Mouse (Mus musculus) heart, embryonic 14.5 days (tissue): ENCODE measurements around the gene Snx20. TPM values are rescaled to one million over a fixed set of nuclear protein-coding genes. Genes with fewer than 3 reads are reported as not detected.

Experiments used
- ATAC-seq: fragments of 200-750 bp; cut with Nextera tagmentation; 2 replicates; pipeline ENCODE4 v1.8.0; 2017; ENCODE audit warnings: low read depth, moderate TSS enrichment; ENCODE audit not compliant: insufficient number of reproducible peaks, insufficient read depth, low FRiP score
- H3K27ac ChIP-seq, 2 experiments: fragments of 200-500 bp in 1 of 2; fragments of 300-500 bp in 1 of 2; sonication (generic) in 1 of 2; replicated peaks in 1 of 2; 2 replicates each; pipeline ENCODE4 v1.5.1; 2012 to 2014; ENCODE audit warnings: low read depth in 2 of 2, low read length in 2 of 2, control low read depth in 1 of 2, mild to moderate bottlenecking in 1 of 2, mixed read lengths in 1 of 2; ENCODE audit not compliant: control insufficient read depth in 1 of 2, insufficient read depth in 1 of 2
- H3K27me3 ChIP-seq: fragments of 300-500 bp; sonication (generic); 2 replicates; pipeline ENCODE4 v1.6.1; 2014; ENCODE audit warnings: mild to moderate bottlenecking, low read length, control low read depth; ENCODE audit not compliant: control insufficient read depth, insufficient read depth
- H3K36me3 ChIP-seq: fragments of 300-500 bp; sonication (generic); 2 replicates; pipeline ENCODE4 v1.6.1; 2014; ENCODE audit warnings: mild to moderate bottlenecking, control low read depth, low read length, mixed read lengths; ENCODE audit not compliant: control insufficient read depth, insufficient read depth
- H3K4me1 ChIP-seq, 2 experiments: fragments of 200-500 bp in 1 of 2; fragments of 300-500 bp in 1 of 2; sonication (generic) in 1 of 2; 2 replicates each; pipeline ENCODE4 v1.6.1; 2012 to 2014; ENCODE audit warnings: low read length in 2 of 2, control low read depth in 1 of 2, mixed read lengths in 1 of 2; ENCODE audit not compliant: control insufficient read depth in 2 of 2, insufficient read depth in 2 of 2
- H3K4me2 ChIP-seq: fragments of 300-500 bp; sonication (generic); 2 replicates; pipeline ENCODE4 v1.6.1; 2014; ENCODE audit warnings: mild to moderate bottlenecking, low read length
- H3K4me3 ChIP-seq, 2 experiments: fragments of 200-500 bp in 1 of 2; fragments of 300-500 bp in 1 of 2; sonication (generic) in 1 of 2; 2 replicates each; pipeline ENCODE4 v1.5.1; 2012 to 2014; ENCODE audit warnings: low read length in 2 of 2, mild to moderate bottlenecking in 2 of 2, control low read depth in 1 of 2, low read depth in 1 of 2, moderate library complexity in 1 of 2; ENCODE audit not compliant: control insufficient read depth in 1 of 2, insufficient read depth in 1 of 2
- H3K9ac ChIP-seq: fragments of 300-500 bp; sonication (generic); 2 replicates; pipeline ENCODE4 v1.6.1; 2014; ENCODE audit warnings: mild to moderate bottlenecking, low read length
- H3K9me3 ChIP-seq: fragments of 300-500 bp; sonication (generic); 2 replicates; pipeline ENCODE4 v1.6.1; 2016; ENCODE audit warnings: low read length, control low read depth; ENCODE audit not compliant: control insufficient read depth
- WGBS: fragments of 180-500 bp; shearing (Covaris S2); extraction: QIAGEN DNeasy Blood & Tissue Kit; methylation state at CpG from one replicate; pipeline ENCODE4 v1.1.7; 2014; 5-methylcytosine and 5-hydroxymethylcytosine counted together
- polyA plus RNA-seq: library from polyadenylated mRNA; unstranded; fragments of >200 nt; fragmentation: Nextera tagmentation; extraction: Ambion mirVana; gene quantifications from 2 replicates; pipeline ENCODE4 v1.2.1, GENCODE M21; 2014

Gene Snx20
- polyA plus RNA-seq, 1 experiment from 2014 or later = 1.7 TPM

- Histone ChIP-seq H3K4me1 (peaks cover 0 to 5% of the 10 kb centered on the region in 2 experiments; a peak in 1 of 4 replicates), H3K9me3 (no peaks in the 10 kb centered on the region), H3K4me2 (peak overlapping the region; percentile 94), H3K9ac (no peak overlapping the region), H3K27me3 (peaks cover 54% of the 10 kb centered on the region), H3K4me3 (no peak overlapping the region), H3K27ac (no peak overlapping the region), H3K36me3 (no peaks in the 10 kb centered on the region)
- no peak for ATAC-seq
- WGBS = 57% methylated on average over 3 of the region's 3 CpGs
Observed at GRCm38 (mm10) chr8:88626433-88626832, 9.5 kb downstream of the Snx20 start.

GRCm38 (mm10) chr8:88624276-88624675 lies 11.7 kb downstream of the Snx20 start:
- peaks cover 0 to 5% of the 10 kb centered on the region in 2 experiments; a peak in 1 of 4 replicates for H3K4me1 ChIP-seq
- no peak overlapping the region for H3K27ac ChIP-seq
- no peak overlapping the region for H3K4me3 ChIP-seq
- H3K9me3 ChIP-seq = no peaks in the 10 kb centered on the region
- no peak overlapping the region for H3K9ac ChIP-seq
- WGBS = 75% methylated on average over 3 of the region's 3 CpGs
- peaks cover 62% of the 10 kb centered on the region for H3K27me3 ChIP-seq
- ATAC-seq = no peak
- H3K4me2 ChIP-seq = no peak overlapping the region
- H3K36me3 ChIP-seq = no peaks in the 10 kb centered on the region

GRCm38 (mm10) chr8:88623351-88623750 lies 12.6 kb downstream of the Snx20 start:
- ATAC-seq = no peak
- Histone ChIP-seq H3K9me3 (no peaks in the 10 kb centered on the region), H3K27ac (no peak overlapping the region), H3K27me3 (peaks cover 53% of the 10 kb centered on the region), H3K36me3 (no peaks in the 10 kb centered on the region), H3K4me2 (no peak overlapping the region), H3K9ac (no peak overlapping the region), H3K4me3 (no peak overlapping the region), H3K4me1 (peaks cover 0 to 5% of the 10 kb centered on the region in 2 experiments; a peak in 1 of 4 replicates)
- WGBS = 77% methylated on average over 3 of the region's 3 CpGs

DNA sequence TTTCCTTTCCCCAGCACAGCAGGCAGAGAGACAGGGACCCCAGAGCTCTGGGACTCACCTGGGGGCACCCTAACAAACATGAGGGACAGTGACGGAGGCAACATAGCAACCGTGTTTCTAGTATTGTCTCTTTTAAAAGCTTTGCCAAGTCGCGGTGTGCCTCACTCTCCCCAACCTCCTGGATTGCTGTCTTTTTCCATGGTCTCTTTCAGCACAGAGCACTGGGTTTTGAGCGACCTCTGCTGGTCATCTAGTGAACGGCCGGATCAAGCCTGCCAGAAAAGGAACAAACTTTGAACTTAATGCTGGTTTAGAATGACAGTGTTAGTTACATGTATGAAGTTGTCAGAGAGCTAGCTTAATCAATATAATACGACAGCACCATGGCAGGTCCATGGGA lies 14.5 kb downstream of the Snx20 start:
- Histone ChIP-seq H3K9me3 (no peaks in the 10 kb centered on the region), H3K9ac (peak overlapping the region; percentile 31; the same call in 1 of the 2 replicates), H3K27me3 (peaks cover 38% of the 10 kb centered on the region), H3K27ac (no peak overlapping the region), H3K4me2 (0 out of 2 replicates have a peak overlapping the region, but pooled peaks have one; percentile 9), H3K4me1 (no peaks in the 10 kb centered on the region), H3K36me3 (no peaks in the 10 kb centered on the region), H3K4me3 (no peak overlapping the region)
- 3% methylated on average over 8 of the region's 8 CpGs for WGBS
- no peak for ATAC-seq

DNA sequence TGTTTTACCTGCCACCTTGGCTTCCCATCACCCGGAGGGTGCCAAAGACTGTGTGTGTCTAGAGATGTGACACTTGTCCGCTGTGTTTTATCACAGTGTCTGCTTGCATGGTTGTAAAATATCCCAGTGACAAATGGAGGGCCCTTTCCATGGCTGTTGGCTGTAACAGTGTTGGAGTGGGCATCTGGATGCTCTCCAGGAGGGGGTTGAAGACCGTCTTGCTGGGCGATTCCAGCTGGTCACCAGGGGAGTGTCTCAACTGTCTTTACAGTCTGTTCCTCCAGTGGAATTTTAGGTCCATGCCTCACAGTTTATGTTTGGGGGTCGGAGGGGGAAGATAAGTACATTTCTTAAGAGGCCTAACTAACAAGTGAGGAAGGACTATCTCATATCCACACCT lies 15.0 kb downstream of the Snx20 start:
- Histone ChIP-seq H3K4me1 (no peaks in the 10 kb centered on the region), H3K9ac (peak overlapping the region; percentile 31; the same call in 1 of the 2 replicates), H3K36me3 (no peaks in the 10 kb centered on the region), H3K4me2 (0 out of 2 replicates have a peak overlapping the region, but pooled peaks have one; percentile 9), H3K27ac (no peak overlapping the region), H3K4me3 (no peak overlapping the region), H3K9me3 (no peaks in the 10 kb centered on the region), H3K27me3 (peaks cover 33% of the 10 kb centered on the region)
- WGBS = 60% methylated on average over 5 of the region's 5 CpGs
- ATAC-seq = no peak

- no peak for ATAC-seq
- H3K27me3 ChIP-seq = peaks cover 19% of the 10 kb centered on the region
- WGBS = 60% methylated on average over 3 of the region's 3 CpGs
Observed at GRCm38 (mm10) chr8:88619513-88619912, 16.4 kb downstream of the Snx20 start.

GRCm38 (mm10) chr8:88618612-88619011 lies 17.3 kb downstream of the Snx20 start:
- Histone ChIP-seq H3K4me1 (no peaks in the 10 kb centered on the region), H3K4me2 (no peak overlapping the region), H3K36me3 (no peaks in the 10 kb centered on the region), H3K27me3 (peaks cover 18% of the 10 kb centered on the region), H3K27ac (no peak overlapping the region), H3K4me3 (no peak overlapping the region), H3K9ac (no peak overlapping the region), H3K9me3 (no peaks in the 10 kb centered on the region)
- 67% methylated on average over 5 of the region's 5 CpGs for WGBS
- no peak for ATAC-seq

More at GRCm38 (mm10) chr8:88619513-88619912, 16.4 kb downstream of the Snx20 start:
- Histone ChIP-seq H3K4me3 (no peak overlapping the region), H3K4me1 (no peaks in the 10 kb centered on the region), H3K36me3 (no peaks in the 10 kb centered on the region), H3K9ac (no peak overlapping the region), H3K4me2 (no peak overlapping the region), H3K9me3 (no peaks in the 10 kb centered on the region), H3K27ac (no peak overlapping the region)

DNA sequence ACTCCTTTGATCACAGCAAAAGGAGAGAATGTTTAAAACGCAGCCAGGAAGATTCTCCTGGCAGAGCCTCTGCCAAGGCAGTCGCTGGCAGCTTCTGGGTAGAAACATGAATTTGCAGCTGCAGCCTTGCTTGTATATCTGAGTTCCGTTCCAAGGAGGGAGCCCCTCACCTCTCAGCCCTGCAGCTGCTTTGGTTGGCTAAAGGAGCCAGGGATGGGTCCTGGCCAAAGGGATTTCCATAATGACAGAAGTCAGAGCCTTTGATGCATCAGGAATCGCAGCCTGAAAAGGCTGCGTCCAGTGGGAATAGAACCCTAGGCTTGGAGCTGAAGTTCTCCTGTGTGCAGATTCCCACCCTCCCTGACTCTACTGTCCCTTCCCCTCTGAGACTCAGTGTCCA lies 20.9 kb downstream of the Snx20 start:
- H3K4me3 ChIP-seq = no peak overlapping the region
- 60% methylated on average over 5 of the region's 5 CpGs for WGBS
- no peaks in the 10 kb centered on the region for H3K36me3 ChIP-seq
- no peak overlapping the region for H3K27ac ChIP-seq
- no peak overlapping the region for H3K9ac ChIP-seq
- no peak for ATAC-seq
- H3K27me3 ChIP-seq = no peaks in the 10 kb centered on the region; the same call in 1 of the 2 replicates
- H3K4me2 ChIP-seq = no peak overlapping the region
- no peaks in the 10 kb centered on the region for H3K4me1 ChIP-seq
- no peaks in the 10 kb centered on the region for H3K9me3 ChIP-seq
